Mouse (Mus musculus) C2C12 (cell line): ENCODE measurements around the gene Cacna1a. TPM values are rescaled to one million over a fixed set of nuclear protein-coding genes. Genes with fewer than 3 reads are reported as not detected.

Source experiments
- H3K27me3 ChIP-seq: one replicate; pipeline ENCODE4 v1.6.1; 2011; ENCODE audit not compliant: control insufficient read depth, insufficient read depth, insufficient read length
- H3K36me3 ChIP-seq: one replicate; pipeline ENCODE4 v1.6.1; 2011; ENCODE audit not compliant: control insufficient read depth, insufficient read depth
- H3K4me3 ChIP-seq: one replicate; pipeline ENCODE4 v1.5.1; 2011; ENCODE audit warnings: mild to moderate bottlenecking, control low read depth; ENCODE audit not compliant: poor library complexity, insufficient read depth, severe bottlenecking
- H3K79me2 ChIP-seq: one replicate; pipeline ENCODE4 v1.6.1; 2011; ENCODE audit not compliant: control insufficient read depth, insufficient read depth
- H3K79me3 ChIP-seq: one replicate; pipeline ENCODE4 v1.6.1; 2011; ENCODE audit warnings: low read depth, control low read depth
- H3ac ChIP-seq: one replicate; pipeline ENCODE3; 2011; ENCODE audit warnings: low read depth; ENCODE audit not compliant: control insufficient read depth, insufficient read length
- CEBPB ChIP-seq: IDR thresholded peaks from one replicate; pipeline ENCODE4 v1.6.1; 2011; ENCODE audit warnings: low read depth, mild to moderate bottlenecking, control low read depth, moderate library complexity
- CTCF ChIP-seq: IDR thresholded peaks from one replicate; pipeline ENCODE4 v1.5.1; 2011; ENCODE audit not compliant: control insufficient read depth, insufficient read depth, insufficient read length
- FOSL1 ChIP-seq: IDR thresholded peaks from one replicate; pipeline ENCODE4 v1.8.0; 2011; ENCODE audit warnings: mild to moderate bottlenecking, low read length; ENCODE audit not compliant: poor library complexity, insufficient read depth, severe bottlenecking
- MAX ChIP-seq: IDR thresholded peaks from one replicate; pipeline ENCODE4 v1.6.1; 2011; ENCODE audit warnings: mild to moderate bottlenecking, control low read depth
- MYOD1 ChIP-seq: IDR thresholded peaks from one replicate; pipeline ENCODE4 v1.6.1; 2011; ENCODE audit warnings: low read depth; ENCODE audit not compliant: control insufficient read depth, insufficient read length
- MYOG ChIP-seq: IDR thresholded peaks from one replicate; pipeline ENCODE4 v1.6.1; 2011; ENCODE audit not compliant: control insufficient read depth, insufficient read length; ENCODE audit errors: extremely low read depth
- USF1 ChIP-seq: IDR thresholded peaks from one replicate; pipeline ENCODE4 v1.6.1; 2011; ENCODE audit warnings: low read depth, mild to moderate bottlenecking, control low read depth, moderate library complexity
- polyA plus RNA-seq: library from polyadenylated mRNA; unstranded; fragments of >200 nt; fragmentation: generic; extraction: Trizol; gene quantifications from one replicate; pipeline ENCODE4 v1.2.1, GENCODE M21; 2012; ENCODE audit warnings: missing spikeins

The Cacna1a gene
- polyA plus RNA-seq, 1 experiment = 3.1 TPM

GRCm38 (mm10) chr8:84599401-84599800 is 211.2 kb downstream of the Cacna1a start:
- no peaks in the 10 kb centered on the region for H3K79me2 ChIP-seq
- no peak overlapping the region for H3ac ChIP-seq
- H3K27me3 ChIP-seq = peaks cover 51% of the 10 kb centered on the region
- H3K36me3 ChIP-seq = no peaks in the 10 kb centered on the region
- H3K79me3 ChIP-seq = no peaks in the 10 kb centered on the region
- H3K4me3 ChIP-seq = no peak overlapping the region
- TF ChIP-seq MAX (no peak), MYOD1 (no peak), CEBPB (no peak), USF1 (no peak), MYOG (no peak)

- Histone ChIP-seq H3K79me3 (no peaks in the 10 kb centered on the region), H3K27me3 (peaks cover 51% of the 10 kb centered on the region), H3ac (no peak overlapping the region), H3K4me3 (no peak overlapping the region), H3K36me3 (no peaks in the 10 kb centered on the region), H3K79me2 (no peaks in the 10 kb centered on the region)
- no peak for TF ChIP-seq MYOG
These were observed 212.2 kb downstream of the Cacna1a start for GRCm38 (mm10) chr8:84600311-84600907.

GRCm38 (mm10) chr8:84601221-84601751 is 213.0 kb downstream of the Cacna1a start:
- TF ChIP-seq MYOG (no peak), MYOD1 (no peak), USF1 (no peak), MAX (no peak), CTCF (no peak), CEBPB (no peak), FOSL1 (no peak)
- no peak overlapping the region for H3ac ChIP-seq
- H3K4me3 ChIP-seq = no peak overlapping the region

GRCm38 (mm10) chr8:84614512-84615223 is 226.4 kb downstream of the Cacna1a start:
- H3K27me3 ChIP-seq = peaks cover 4% of the 10 kb centered on the region
- no peaks in the 10 kb centered on the region for H3K36me3 ChIP-seq
- peak; percentile 57 for TF ChIP-seq MYOD1
- no peak for TF ChIP-seq CEBPB
- no peak overlapping the region for H3ac ChIP-seq
- H3K79me3 ChIP-seq = no peaks in the 10 kb centered on the region
- H3K79me2 ChIP-seq = no peaks in the 10 kb centered on the region
- no peak overlapping the region for H3K4me3 ChIP-seq

More at GRCm38 (mm10) chr8:84601221-84601751, 213.0 kb downstream of the Cacna1a start:
- no peaks in the 10 kb centered on the region for H3K36me3 ChIP-seq
- no peaks in the 10 kb centered on the region for H3K79me2 ChIP-seq
- no peaks in the 10 kb centered on the region for H3K79me3 ChIP-seq
- peaks cover 51% of the 10 kb centered on the region for H3K27me3 ChIP-seq

GRCm38 (mm10) chr8:84615666-84616485 is 227.6 kb downstream of the Cacna1a start:
- H3K79me3 ChIP-seq = no peaks in the 10 kb centered on the region
- no peaks in the 10 kb centered on the region for H3K79me2 ChIP-seq
- H3K4me3 ChIP-seq = no peak overlapping the region
- peaks cover 7% of the 10 kb centered on the region for H3K27me3 ChIP-seq
- H3ac ChIP-seq = no peak overlapping the region
- no peaks in the 10 kb centered on the region for H3K36me3 ChIP-seq
- TF ChIP-seq CTCF (no peak), MAX (no peak), MYOD1 (no peak), CEBPB (no peak), MYOG (no peak), USF1 (no peak), FOSL1 (no peak)

GRCm38 (mm10) chr8:84617005-84617404 is 228.8 kb downstream of the Cacna1a start:
- H3ac ChIP-seq = no peak overlapping the region
- H3K79me3 ChIP-seq = no peaks in the 10 kb centered on the region
- TF ChIP-seq CTCF (no peak), MYOD1 (no peak), MAX (no peak), MYOG (no peak), FOSL1 (no peak), USF1 (no peak), CEBPB (no peak)
- H3K27me3 ChIP-seq = peaks cover 3% of the 10 kb centered on the region
- H3K4me3 ChIP-seq = no peak overlapping the region
- H3K36me3 ChIP-seq = no peaks in the 10 kb centered on the region
- no peaks in the 10 kb centered on the region for H3K79me2 ChIP-seq
